Mouse (Mus musculus) kidney, postnatal 14 days (tissue): ENCODE measurements around the gene Csrp1.

Source experiments
- DNase-seq: peaks from one replicate; pipeline ENCODE4 v3.0.0; 2022; ENCODE audit warnings: mixed read lengths

Csrp1 gene

GRCm38 (mm10) chr1:135734225-135734937, 14.5 kb downstream of the Csrp1 start:
- peak; percentile 60 for DNase-seq

DNA sequence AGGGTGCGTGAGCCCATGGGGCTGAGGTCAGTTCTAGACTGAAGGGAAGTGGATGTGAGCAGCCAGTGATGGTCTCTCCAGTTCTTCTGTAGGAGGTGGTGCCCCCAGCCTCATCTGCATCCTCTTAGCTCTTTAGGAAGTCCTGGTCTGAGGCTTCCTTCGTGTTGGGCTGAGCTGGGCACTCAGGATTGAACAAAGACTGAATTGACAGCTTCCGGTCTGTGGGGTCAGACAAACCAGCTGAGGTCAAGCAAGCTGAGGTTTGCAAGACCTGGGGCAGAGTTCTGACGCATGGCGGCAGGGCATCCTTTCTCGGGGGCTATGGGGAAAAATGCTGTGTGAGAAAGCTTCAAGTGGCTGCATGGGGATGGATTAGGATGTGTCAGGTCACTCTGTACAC, 15.6 kb downstream of the Csrp1 start:
- no peak for DNase-seq

DNA sequence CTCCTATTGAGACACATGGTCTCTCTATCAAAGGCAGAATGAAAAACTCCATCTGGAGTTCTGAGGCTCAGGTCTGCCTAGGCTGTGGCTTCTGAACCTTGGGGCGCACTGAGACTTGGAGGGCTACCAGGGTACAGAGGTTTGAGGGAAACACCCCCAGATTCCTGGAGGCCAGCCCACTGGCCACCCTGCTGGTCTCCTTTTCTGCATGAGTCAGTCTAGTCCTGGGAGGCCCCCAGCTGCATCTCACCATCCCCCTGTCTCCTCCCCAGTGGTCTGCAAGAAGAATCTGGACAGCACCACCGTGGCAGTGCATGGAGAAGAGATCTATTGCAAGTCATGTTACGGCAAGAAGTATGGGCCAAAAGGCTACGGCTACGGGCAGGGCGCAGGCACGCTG, 25.1 kb downstream of the Csrp1 start:
- DNase-seq: no peak

DNA sequence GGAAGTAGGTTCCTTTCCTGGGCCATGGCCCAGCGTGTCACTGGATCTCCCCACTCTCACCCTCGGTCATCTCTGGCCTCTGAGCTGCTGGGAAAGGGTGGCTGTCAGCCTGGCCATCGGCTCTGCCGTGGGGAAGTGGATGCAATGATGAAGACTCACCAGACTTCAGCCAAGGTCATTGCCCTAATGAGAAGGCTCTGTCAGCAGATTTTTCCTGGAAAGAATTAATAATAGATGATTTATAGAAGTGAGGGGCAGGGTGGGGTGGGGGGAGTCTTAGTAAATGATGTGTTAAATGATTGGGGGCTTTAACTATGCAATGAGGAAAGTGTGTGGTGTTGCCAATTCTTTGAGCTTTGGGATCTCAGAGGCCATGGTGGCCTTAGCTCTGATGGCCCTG, 26.4 kb downstream of the Csrp1 start:
- no peak for DNase-seq

DNA sequence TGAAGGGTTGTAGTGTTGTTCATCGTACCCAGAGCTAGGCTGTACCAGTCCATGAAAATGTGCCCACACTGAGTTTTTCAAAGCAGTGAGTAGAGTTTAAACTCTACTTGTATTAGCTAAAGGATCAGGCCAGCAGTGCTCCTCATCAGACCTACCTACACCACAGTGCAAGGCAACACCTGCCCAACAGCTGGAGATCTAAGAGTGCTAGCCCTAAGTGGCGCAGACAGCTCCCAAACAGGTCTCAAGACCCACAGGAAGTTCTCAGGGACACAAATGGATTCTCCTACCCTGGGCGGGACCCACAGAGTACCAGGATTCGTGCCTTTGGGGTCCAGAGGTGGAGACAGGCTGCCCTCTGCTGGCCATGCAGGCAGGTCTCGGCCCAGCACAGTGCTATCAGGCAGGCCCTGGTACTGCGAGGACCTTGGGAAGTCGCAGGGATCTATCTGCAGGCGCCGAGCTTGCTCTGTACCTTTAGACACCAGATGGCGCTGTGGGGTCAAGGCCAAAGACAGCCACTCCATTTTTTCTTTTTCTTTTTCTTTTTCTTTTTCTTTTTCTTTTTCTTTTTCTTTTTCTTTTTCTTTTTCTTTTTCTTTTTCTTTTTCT, 33.0 kb downstream of the Csrp1 start:
- peak; percentile 96 for DNase-seq

- peak; percentile 55 for DNase-seq
These were observed 35.4 kb downstream of the Csrp1 start for GRCm38 (mm10) chr1:135755287-135755686.

- no peak for DNase-seq
These were observed 36.1 kb downstream of the Csrp1 start for GRCm38 (mm10) chr1:135755913-135756312.

- DNase-seq: no peak
These were observed 37.4 kb downstream of the Csrp1 start for GRCm38 (mm10) chr1:135757287-135757686.

GRCm38 (mm10) chr1:135759685-135760084, 39.8 kb downstream of the Csrp1 start:
- no peak for DNase-seq

DNA sequence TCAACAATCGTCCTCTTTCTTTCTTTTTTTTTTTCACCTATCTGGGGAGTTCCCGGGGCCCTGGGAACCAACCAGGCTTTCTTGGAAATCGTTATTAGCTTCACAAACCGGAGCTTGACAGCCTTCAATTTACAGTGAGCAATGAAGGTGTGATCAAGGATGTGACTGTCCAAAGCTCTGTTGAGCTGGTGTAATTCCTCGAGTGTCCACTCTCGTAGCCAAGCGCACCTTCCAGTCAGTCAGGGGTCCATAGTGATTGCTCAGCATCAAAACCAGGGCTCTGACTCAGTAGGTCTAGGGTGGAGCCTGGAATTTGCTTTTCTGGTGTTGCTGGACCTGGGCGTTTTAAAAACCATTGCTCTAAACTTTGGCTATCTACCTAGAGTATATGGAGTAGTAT, 40.4 kb downstream of the Csrp1 start:
- DNase-seq: no peak

DNA sequence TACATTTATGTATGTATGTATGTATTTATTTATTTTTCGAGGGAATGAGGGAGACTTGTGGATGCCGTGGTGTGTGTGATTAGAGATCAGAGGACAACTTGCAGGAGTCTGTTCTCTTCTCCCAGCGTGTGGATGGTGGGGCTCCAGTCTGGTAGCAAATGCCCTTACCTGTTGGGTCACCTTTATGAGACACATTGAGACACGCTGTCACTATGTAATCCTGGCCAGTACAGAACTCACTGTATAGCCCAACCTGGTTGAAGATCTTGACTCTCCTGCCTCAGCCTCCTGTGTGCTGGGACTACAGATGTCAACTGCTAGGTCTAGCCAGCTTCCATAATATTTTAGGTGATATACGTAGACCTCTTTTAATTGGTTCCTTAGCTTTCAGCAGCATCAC, 41.9 kb downstream of the Csrp1 start:
- DNase-seq: no peak

DNA sequence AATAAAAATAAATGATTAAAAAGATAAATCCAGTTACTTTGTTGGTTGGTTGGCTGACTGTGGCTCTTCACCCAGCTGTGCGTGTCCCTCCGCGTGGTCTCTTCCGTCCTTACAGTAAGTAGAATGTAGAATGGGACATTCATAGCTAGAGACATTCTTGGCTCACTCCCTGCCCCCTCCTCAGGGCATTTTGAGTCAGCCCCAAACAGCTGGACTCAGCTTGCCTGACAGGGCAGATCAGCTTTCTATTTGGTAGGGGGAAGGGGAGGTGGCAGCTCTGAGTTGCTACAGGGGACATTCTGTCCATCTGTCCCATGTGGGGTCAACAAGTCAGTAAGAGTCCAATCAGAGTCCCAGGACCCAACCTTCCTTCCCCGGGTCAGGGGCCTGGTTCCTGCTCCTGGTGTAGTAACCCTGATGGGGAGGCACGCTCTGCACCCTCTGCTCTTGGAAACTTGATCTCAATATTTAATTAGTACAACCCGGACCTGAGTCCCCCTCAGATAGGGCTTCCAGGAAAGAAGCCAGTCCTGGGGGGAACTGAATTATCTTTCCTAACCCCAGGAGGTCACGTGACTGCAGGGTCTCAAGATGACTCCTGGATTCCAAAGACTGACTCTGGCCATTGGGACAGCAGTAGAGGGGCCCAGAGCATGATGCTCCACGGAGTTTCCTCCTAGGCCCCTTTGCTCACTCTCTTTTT, 43.8 kb downstream of the Csrp1 start:
- peak; percentile 60 for DNase-seq

DNA sequence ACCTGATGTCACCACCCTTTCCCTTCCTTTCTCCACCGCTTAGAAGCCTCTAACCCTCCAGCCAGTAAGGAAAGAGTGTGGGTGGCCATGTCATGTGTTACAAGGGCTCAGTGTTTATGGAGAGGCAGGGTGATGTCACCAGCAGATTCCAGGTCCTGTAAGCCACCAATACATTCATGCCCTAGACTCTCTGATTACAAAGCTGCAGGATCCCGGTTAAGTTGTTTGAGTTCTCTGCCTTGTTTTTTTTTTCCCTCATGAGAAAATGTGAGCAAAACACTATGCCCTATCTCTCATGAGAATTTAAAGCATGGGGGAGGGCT, 44.3 kb downstream of the Csrp1 start:
- DNase-seq: no peak

GRCm38 (mm10) chr1:135765645-135766591, 46.1 kb downstream of the Csrp1 start, which contains the start of gene Phlda3:
Gene Phlda3 (plus strand): TSS chr1:135766119.
- DNase-seq: peak; percentile 86

DNA sequence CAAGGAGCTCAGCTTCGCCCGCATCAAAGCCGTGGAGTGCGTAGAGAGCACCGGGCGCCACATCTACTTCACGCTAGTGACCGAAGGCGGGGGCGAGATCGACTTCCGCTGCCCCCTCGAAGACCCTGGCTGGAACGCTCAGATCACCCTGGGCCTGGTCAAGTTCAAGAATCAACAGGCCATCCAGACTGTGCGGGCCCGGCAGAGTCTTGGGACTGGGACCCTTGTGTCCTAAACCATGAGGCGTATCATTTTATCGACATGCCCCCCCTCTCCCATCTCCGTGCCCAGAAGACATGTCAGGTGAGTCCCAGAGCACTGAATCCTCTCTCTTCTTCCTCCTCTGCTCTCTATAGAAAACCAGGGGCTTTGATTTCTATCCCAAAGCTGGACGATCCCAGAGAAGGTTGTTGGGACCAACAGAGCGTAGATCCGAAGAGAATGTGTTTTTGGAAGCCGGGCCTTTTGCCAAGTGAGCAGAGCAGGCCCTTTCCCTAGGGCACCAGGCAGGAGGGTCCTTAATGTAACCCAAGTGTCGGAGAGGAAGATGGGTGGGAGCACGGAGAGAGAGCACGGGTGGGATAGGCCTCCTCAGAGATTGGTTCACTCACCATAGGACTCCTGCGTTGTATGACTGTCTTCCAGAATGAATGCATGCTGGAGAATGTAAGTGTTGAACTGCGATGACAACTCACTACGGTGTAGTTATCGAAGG, 46.9 kb downstream of the Csrp1 start:
- DNase-seq: no peak

DNA sequence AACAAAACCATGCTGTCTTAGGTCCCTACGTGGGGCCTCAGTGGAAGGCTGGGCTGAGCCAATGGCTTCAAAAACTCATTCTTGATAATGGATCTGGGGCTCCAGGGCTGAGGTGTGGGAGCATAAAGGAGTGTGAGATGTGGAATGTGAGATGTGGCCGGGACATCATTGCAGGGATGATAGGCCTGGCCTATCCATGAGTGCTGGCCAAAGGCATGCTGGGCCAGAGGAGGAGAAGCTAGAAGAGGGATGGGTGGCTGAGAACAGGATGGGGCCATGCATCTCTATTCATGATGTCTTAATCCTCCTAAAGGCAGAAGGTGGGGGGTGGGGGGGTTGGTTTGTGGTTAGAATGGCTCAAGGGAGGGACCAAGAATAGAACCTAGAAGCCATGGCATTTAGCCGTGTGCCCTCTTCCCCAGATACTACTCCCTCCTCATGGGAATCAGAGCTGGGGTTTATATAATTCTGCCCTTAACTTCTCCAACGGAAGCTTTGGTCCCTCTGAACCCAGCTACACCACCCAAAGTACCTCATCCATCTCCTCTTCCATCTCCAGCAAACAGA, 47.5 kb downstream of the Csrp1 start:
- no peak for DNase-seq

GRCm38 (mm10) chr1:135768400-135768799, 48.5 kb downstream of the Csrp1 start:
- DNase-seq: no peak

DNA sequence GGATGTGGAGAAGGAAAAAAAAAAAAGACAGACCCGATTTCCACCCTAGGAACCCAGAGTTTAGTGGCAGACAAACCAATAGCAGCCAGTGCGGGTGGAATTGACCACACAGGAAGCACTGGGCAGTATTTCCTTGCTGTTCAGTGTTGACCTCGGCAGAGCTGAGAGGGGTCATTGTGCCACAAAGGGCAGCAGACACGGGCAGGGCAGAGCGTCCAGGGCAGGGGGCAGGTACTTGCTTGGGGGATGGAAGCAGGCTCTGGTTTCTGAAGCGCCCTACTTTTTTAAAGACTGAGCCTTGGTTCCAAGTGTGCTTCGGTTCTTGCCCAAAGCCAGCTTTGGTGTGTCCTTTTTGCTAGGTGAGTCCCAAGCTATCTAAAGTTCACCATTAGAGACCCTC, 50.4 kb downstream of the Csrp1 start:
- no peak for DNase-seq

DNA sequence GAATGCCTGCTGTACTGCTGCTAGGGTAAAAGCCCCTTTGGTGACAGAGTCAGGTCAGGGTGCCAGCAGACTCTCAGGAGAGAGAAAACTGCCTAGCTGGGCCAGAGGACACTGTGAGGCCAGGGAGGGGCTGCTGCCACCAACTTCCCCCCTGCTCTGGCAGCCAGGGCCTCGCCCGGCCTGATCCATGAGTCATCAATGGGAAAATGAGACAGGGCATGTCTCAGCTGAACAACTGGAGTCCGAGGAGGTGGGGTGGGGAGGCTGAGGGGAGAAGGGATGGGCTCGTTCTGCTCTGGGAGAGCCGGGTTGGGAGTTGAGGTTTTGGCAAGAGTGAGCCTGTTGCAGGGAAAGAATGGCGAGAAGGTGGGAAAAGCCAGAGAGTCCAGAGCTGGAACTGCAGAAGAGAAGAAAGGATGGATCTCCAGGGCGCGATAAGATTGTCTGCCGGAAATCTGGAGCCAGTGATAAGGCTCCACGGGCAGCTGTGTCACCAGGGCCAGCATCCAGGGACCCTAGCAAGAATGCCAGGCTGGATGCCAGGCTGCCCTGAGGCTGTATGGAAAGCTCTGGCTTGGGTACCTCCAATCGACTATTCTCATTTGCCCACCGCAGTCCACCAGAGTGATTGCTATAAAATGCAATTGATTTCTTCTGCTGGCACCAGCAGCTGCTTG, 51.2 kb downstream of the Csrp1 start:
- no peak for DNase-seq

DNA sequence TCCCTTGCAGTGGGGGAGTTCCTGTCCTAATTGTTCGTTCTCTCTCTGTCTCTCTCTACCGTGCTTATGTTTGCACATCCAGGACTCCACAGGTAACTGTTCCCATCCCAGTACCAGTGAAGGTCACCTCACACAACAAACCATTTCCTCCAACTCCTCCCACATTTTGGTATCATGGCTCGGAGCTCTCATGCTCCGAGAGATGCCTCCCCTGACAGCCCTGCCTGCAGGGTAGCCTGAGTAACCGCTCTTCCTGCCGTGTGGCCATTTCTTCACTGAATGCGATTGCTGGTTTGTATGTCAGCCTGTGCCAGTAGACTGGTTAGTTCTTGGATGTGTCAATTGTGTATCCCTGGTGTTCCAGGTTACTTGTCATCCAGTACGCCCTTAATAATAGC, 51.7 kb downstream of the Csrp1 start:
- DNase-seq: no peak

GRCm38 (mm10) chr1:135776596-135776995, 56.7 kb downstream of the Csrp1 start:
- DNase-seq: no peak
